Mouse (Mus musculus) pancreas, adult 10 weeks (tissue): Measurements from ENCODE around the gene Tldc2. TPM values are rescaled to one million over a fixed set of nuclear protein-coding genes. Genes with fewer than 3 reads are reported as not detected.

Source experiments
- polyA plus RNA-seq: library from polyadenylated mRNA; stranded (reverse); fragments of 350-450 nt; fragmentation: Illumina TruSeq; extraction: RNeasy Lipid Tissue Mini Kit (QIAGEN cat#74804); gene quantifications from one replicate; pipeline ENCODE4 v1.2.3, GENCODE M21; 2015; ENCODE audit warnings: low read depth, low replicate concordance; ENCODE audit not compliant: insufficient read depth

The Tldc2 gene
- polyA plus RNA-seq, result not detected

DNA sequence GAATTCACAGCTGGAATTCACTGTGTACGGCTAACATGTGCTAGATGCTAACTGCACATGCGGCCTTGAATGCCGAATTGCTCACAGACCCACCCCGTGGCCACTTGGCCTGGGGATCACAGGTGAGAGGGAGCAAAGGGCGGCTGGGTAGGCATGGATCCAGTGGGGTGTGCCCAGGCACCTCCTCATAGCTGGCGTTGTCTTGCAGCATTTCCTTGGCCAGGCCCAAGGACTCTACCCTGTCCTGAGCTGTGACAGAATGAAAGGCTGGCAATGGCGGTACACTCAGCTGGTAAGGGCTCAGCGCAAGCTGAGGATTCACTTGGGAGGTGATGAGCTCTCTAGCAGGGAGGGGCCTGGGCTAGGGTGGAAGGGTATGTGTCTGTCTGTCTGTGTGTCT is at the start of gene Tldc2:
TSS of gene Tldc2 (plus strand) at position 260 of the 400 bp plus-strand sequence.

DNA sequence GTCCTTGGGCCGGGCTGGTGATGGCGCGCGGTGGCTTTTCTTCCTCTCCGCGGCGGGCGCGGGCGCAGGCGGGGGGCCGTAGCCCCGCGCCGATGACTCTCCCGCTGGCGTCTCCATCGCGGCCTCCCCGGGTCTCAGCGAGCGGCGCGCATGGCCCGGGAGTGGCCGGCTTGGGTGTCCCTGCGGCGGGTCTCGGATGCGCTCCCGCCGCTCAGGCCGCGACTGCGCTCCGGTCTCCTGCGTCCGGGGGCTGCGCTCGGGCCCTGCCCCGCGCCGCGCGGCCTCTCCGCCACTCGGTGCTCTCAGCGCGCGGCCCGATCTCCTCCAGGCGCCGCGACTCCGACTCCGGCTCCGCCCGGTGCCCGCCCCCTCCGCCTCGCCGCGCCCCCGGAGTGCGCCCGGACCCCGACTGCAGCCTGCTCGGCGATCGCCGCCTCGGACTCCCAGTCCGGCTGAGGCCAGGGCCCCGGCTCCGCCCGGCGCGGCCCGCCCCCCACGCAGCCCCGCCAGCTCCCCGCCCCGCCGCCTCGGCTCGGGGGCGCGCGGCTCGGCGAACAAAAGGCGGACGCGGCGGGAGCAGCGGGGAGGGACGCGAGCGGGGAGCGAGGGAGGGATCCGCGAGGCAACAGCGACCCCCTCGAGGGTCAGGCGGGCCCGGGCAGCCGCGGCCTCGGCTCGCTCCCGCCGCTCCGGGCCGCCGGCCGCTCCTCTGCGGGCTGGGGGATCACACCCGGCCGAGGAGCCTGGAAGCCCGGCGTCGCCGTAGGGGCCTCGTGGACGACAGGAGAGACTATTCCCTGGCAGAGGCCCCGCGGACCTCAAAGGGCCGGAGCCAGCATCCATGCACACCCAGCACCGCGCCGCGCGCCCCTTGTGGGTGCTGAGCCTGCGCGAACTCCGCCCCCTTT is 7.8 kb upstream of the Tldc2 start, which contains the start of gene Soga1:
TSS of gene Soga1 (minus strand) at position 462 of the 908 bp plus-strand sequence.

DNA sequence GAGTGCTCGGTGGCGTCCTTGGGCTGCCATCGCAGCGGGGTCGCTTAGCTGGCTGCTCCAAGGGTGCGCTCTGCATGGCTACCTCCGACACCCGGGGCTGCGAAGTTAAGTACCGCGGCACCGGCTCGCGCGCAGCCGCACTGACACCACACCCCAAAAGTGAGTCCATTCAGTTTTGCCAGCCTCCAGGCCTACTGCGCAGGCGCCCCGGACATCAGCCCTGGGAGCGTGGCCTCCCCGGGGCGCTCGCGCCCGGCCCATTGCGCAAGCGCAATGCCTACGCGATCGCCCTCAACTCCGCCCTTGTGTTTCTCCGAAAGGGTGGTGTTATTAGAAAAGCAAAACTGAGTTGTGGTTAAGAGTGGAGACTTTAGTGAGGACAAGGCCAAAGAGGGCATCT is 48.2 kb downstream of the Tldc2 start, which contains the start of gene Samhd1:
TSS of gene Samhd1 (minus strand) at position 252 of the 400 bp plus-strand sequence.

Other genes with a start within 250 kb of the Tldc2 start
- 0.79 TPM for gene Tgif2, start 247.0 kb upstream of the Tldc2 start, polyA plus RNA-seq
- not detected for gene 4930518I15Rik, start 229.1 kb upstream of the Tldc2 start, polyA plus RNA-seq
- gene Rab5if, start 223.9 kb upstream of the Tldc2 start, polyA plus RNA-seq, result 23.2 TPM
- gene Sla2, start 199.9 kb upstream of the Tldc2 start, polyA plus RNA-seq, result not detected
- 12.7 TPM for gene Ndrg3, start 95.0 kb upstream of the Tldc2 start, polyA plus RNA-seq
- 0.52 TPM for gene Dsn1, start 79.9 kb upstream of the Tldc2 start, polyA plus RNA-seq
- gene Soga1, start 7.8 kb upstream of the Tldc2 start, polyA plus RNA-seq, result 2.4 TPM
- 11.8 TPM for gene Samhd1, start 48.2 kb downstream of the Tldc2 start, polyA plus RNA-seq
- gene Rbl1, start 117.5 kb downstream of the Tldc2 start, polyA plus RNA-seq, result 1.6 TPM
- gene Rpn2, start 192.0 kb downstream of the Tldc2 start, polyA plus RNA-seq, result 77.6 TPM
- gene Mroh8, start 192.5 kb downstream of the Tldc2 start, polyA plus RNA-seq, result not detected